Comparison of ENCODE assay signal across 12 mouse cellular contexts in the genomic region with DNA sequence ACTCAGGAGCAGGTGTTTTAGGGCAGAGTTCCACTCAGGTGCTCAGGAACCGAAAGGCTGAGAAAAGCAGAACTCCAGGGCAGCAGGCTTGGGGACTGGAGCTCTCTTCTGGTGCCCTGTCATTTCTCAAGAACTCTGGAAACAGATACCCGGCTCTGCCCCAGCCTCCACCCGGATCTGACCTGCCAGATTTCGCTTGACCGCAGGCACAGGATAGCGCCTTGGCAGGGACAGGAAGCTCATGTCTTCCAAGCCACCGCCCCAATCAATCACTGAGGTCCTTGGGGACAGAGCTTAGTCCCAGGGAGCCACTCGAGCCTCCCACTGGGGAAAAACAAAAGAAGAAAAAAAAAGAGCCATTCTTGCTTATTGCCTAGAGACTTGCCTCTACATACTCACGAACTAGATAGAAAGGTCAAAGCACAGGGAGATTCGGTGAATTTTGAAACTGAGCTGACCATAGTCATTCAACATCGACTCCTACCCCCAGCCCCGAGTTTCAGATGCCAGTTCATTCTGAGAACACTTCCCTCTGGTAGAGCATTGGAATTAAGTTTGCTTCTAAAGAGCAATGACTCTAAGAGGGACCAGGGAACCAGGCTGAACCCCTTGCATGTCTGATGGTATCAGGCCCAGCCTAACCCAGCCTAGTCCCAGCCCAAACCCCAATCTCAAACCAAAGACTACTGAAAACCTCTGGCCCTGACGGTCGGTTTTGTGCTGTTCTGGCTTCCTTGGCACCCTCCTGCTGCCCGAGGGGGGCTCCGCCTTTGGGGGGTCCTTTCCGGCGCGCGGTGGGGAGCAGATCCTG. TPM values are rescaled to one million over a fixed set of nuclear protein-coding genes. Genes with fewer than 3 reads are reported as not detected.
DNase-seq lines count a peak whose midpoint lies in the region; ATAC-seq and TF ChIP-seq lines count a peak whose summit lies in the region.
"Had no signal": no experiment of that assay in that cellular context is flagged by ENCODE, and none has a peak within 500 bp of the region (broad histone marks: within the 10 kb centered on the region; RNA-seq: fewer than 3 reads in every experiment).

No protein-coding gene starts in this region.

- DNase-seq in cerebellum, postnatal 10 days = peak; percentile 7 to 32
- DNase-seq in cerebellum, adult 9-11 months = no peak
- peak; percentile 57 for DNase-seq in retina, embryonic 14.5 days (ENCODE audit: low spot score)
- no peak for DNase-seq in retina, postnatal 1 day
- DNase-seq in forebrain, embryonic 14.5 days (ENCODE audit: low spot score) = peak; percentile 35
- no peak for DNase-seq in adrenal gland, postnatal 25 days
- DNase-seq in thymus, postnatal 4 days = no peak
- DNase-seq: kidney, postnatal 10 days had no signal

- H3K9me3 ChIP-seq in forebrain, embryonic 14.5 days (replicated peaks; ENCODE audit: control insufficient read depth, low read length) = no peaks in the 10 kb centered on the region
- H3K9me3 ChIP-seq: megakaryocyte, embryonic 14.5 days had no signal

- peaks cover 7% of the 10 kb centered on the region; the same call in 1 of the 2 replicates for H3K4me1 ChIP-seq in forebrain, embryonic 14.5 days (ENCODE audit: control insufficient read depth, insufficient read depth, low read length)
- H3K4me1 ChIP-seq in olfactory bulb, adult 2 months (ENCODE audit: control insufficient read depth, insufficient read depth, low read length) = peaks cover 13% of the 10 kb centered on the region

- no peaks in the 10 kb centered on the region for H3K36me3 ChIP-seq in forebrain, embryonic 14.5 days (ENCODE audit: control insufficient read depth, insufficient read depth, low read length)

- 1% methylated on average over 20 of the region's 20 CpGs for WGBS in forebrain, embryonic 14.5 days
- WGBS in olfactory bulb, adult 2 months = 1% methylated on average over 20 of the region's 20 CpGs

- TF ChIP-seq CTCF in olfactory bulb, adult 2 months (IDR thresholded peaks at IDR 0.05; ENCODE audit: insufficient read depth, low read depth, low read length) = no peak

- no peak for ATAC-seq in forebrain, embryonic 14.5 days

- H3K9ac ChIP-seq in forebrain, embryonic 14.5 days (ENCODE audit: low read length) = peak overlapping the region; percentile 62

- peaks cover 58% of the 10 kb centered on the region for H3K27me3 ChIP-seq in forebrain, embryonic 14.5 days (replicated peaks; ENCODE audit: control insufficient read depth, insufficient read depth, low read length)

- peak overlapping the region; percentile 75 for H3K4me2 ChIP-seq in forebrain, embryonic 14.5 days (ENCODE audit: low read length)

- peak overlapping the region; percentile 97 for H3K27ac ChIP-seq in forebrain, embryonic 14.5 days (ENCODE audit: low read depth, low read length)
- peak overlapping the region; percentile 98 for H3K27ac ChIP-seq in olfactory bulb, adult 2 months (ENCODE audit: insufficient read depth, low read depth, low read length)

- no peak for TF ChIP-seq POLR2A in olfactory bulb, adult 2 months (IDR thresholded peaks at IDR 0.05; ENCODE audit: insufficient read depth, low read depth, low read length)

- H3K4me3 ChIP-seq in forebrain, embryonic 14.5 days (ENCODE audit: low read depth, low read length) = peak overlapping the region; percentile 52
- H3K4me3 ChIP-seq in olfactory bulb, adult 2 months (ENCODE audit: insufficient read depth, low read depth, low read length) = peak overlapping the region; percentile 51
- H3K4me3 ChIP-seq: megakaryocyte, embryonic 14.5 days had no signal

RNA-seq across cellular contexts. Expression of gene Dlx1, which starts 6.5 kb away (rescaled TPM):
- polyA plus RNA-seq in forebrain, embryonic 14.5 days (2014; fragmentation: Nextera tagmentation; extraction: Ambion mirVana) = 155 and 176 TPM in 2 replicates
- 355 TPM in 1 of 2 replicates, not detected in the other for polyA plus RNA-seq in olfactory bulb, adult 2 months (2012; ENCODE audit: insufficient read depth, insufficient read length, low replicate concordance, missing spikeins)
- 0.52 TPM in 1 of 2 replicates, not detected in the other for total RNA-seq in adrenal gland, postnatal 25 days (2021)
- total RNA-seq: hematopoietic stem cell, adult 5-6 weeks had no signal
- polyA plus RNA-seq: gonadal fat pad, adult 2 months had no signal

RNA-seq across cellular contexts. Expression of gene Dlx2, which starts 12.1 kb away (rescaled TPM):
- polyA plus RNA-seq in forebrain, embryonic 14.5 days (2014; fragmentation: Nextera tagmentation; extraction: Ambion mirVana) = 44.8 and 51.2 TPM in 2 replicates
- not detected in 2 replicates for polyA plus RNA-seq in olfactory bulb, adult 2 months (2012; ENCODE audit: insufficient read depth, insufficient read length, low replicate concordance, missing spikeins)
- total RNA-seq in adrenal gland, postnatal 25 days (2021) = 0.33 and 0.48 TPM in 2 replicates
- total RNA-seq: hematopoietic stem cell, adult 5-6 weeks had no signal
- polyA plus RNA-seq: gonadal fat pad, adult 2 months had no signal

Comparison
In these comparisons a context has a peak if more than half of its experiments do, and no peak if none do; other contexts are left out.
1. DNase-seq: peak in cerebellum, postnatal 10 days (2 of 2), retina, embryonic 14.5 days (single experiment) and forebrain, embryonic 14.5 days (single experiment); none in cerebellum, adult 9-11 months (single experiment), retina, postnatal 1 day (single experiment), adrenal gland, postnatal 25 days (single experiment) and thymus, postnatal 4 days (single experiment).